Mouse (Mus musculus): ENCODE results near the gene Ascl1. TPM values are rescaled to one million over a fixed set of nuclear protein-coding genes. Genes with fewer than 3 reads are reported as not detected.

Ascl1 gene
- polyA plus RNA-seq, 1 experiment from 2014 or later, result 2.4 TPM

GRCm38 (mm10) chr10:87477895-87478294 lies 15.6 kb downstream of the Ascl1 start:
- 57% methylated on average over 5 of the region's 5 CpGs for WGBS
- H3K4me1 ChIP-seq, result no peaks in the 10 kb centered on the region
- H3K9me3 ChIP-seq, result no peaks in the 10 kb centered on the region
- no peak overlapping the region for H3K4me3 ChIP-seq
- H3K27ac ChIP-seq, result no peak overlapping the region
- no peak overlapping the region for H3K9ac ChIP-seq
- no peak overlapping the region for H3K4me2 ChIP-seq
- ATAC-seq (ENCODE audit: borderline replicate concordance, extremely low read depth, low FRiP score, low TSS enrichment), result no peak
- no peaks in the 10 kb centered on the region for H3K36me3 ChIP-seq
- peaks cover 4% of the 10 kb centered on the region; the same call in 1 of the 2 replicates for H3K27me3 ChIP-seq

DNA sequence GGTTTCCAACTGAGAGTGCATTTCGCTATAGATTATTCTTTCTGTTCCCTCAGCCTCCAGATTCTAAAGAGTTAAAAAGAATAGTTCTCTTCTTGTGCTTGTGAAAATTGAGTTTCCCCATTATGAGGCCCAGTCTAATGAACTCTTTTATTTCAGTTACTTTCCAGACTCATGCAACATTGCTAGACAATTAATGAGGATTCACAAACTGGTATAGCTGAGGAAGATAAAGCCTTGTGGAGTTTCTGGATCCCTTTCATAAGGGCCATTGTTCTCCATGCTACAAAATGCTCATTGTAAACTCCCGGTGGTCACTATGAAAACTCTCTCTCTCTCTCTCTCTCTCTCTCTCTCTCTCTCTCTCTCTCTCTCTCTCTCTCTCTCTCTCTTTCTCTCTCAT lies 18.5 kb downstream of the Ascl1 start:
- 78% methylated on average over 2 of the region's 2 CpGs for WGBS
- Histone ChIP-seq H3K9ac (no peak overlapping the region), H3K9me3 (no peaks in the 10 kb centered on the region), H3K4me3 (no peak overlapping the region), H3K4me2 (no peak overlapping the region), H3K27ac (no peak overlapping the region), H3K27me3 (no peaks in the 10 kb centered on the region), H3K36me3 (no peaks in the 10 kb centered on the region), H3K4me1 (no peaks in the 10 kb centered on the region)
- ATAC-seq (ENCODE audit: borderline replicate concordance, extremely low read depth, low FRiP score, low TSS enrichment), result no peak

- no peak for ATAC-seq (ENCODE audit: borderline replicate concordance, extremely low read depth, low FRiP score, low TSS enrichment)
- 60% methylated on average over 10 of the region's 10 CpGs for WGBS
- Histone ChIP-seq H3K9me3 (no peaks in the 10 kb centered on the region), H3K4me2 (no peak overlapping the region), H3K27ac (no peak overlapping the region), H3K4me3 (no peak overlapping the region), H3K4me1 (no peaks in the 10 kb centered on the region), H3K36me3 (no peaks in the 10 kb centered on the region), H3K27me3 (no peaks in the 10 kb centered on the region), H3K9ac (no peak overlapping the region)
Measured at GRCm38 (mm10) chr10:87473475-87474131, 19.9 kb downstream of the Ascl1 start.

DNA sequence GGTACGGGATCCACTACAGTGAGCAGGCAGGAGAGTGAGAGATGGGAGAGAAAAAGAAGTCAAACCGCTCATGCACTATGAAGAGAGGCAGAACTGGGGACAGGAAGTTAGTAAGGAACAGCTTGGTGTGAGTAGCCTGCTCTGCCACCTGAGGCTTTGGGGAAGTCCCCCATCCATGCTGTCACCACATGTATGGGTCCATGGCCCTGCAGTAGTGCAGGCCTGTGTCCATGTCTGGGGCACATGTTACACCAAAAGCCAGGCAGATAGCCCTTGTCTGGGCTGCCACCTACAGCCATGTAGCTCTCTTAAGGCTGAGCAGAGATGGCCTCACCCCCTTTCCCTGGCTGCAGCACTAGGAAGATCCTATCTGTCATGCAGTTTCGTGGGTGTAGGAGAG lies 42.7 kb downstream of the Ascl1 start:
- 86% methylated on average over 3 of the region's 3 CpGs for WGBS
- H3K36me3 ChIP-seq, result no peaks in the 10 kb centered on the region
- no peak overlapping the region for H3K4me3 ChIP-seq
- no peak overlapping the region for H3K27ac ChIP-seq
- H3K27me3 ChIP-seq, result no peaks in the 10 kb centered on the region
- H3K9me3 ChIP-seq, result no peaks in the 10 kb centered on the region
- H3K9ac ChIP-seq, result no peak overlapping the region
- ATAC-seq (ENCODE audit: borderline replicate concordance, extremely low read depth, low FRiP score, low TSS enrichment), result no peak
- H3K4me2 ChIP-seq, result no peak overlapping the region
- H3K4me1 ChIP-seq, result no peaks in the 10 kb centered on the region

DNA sequence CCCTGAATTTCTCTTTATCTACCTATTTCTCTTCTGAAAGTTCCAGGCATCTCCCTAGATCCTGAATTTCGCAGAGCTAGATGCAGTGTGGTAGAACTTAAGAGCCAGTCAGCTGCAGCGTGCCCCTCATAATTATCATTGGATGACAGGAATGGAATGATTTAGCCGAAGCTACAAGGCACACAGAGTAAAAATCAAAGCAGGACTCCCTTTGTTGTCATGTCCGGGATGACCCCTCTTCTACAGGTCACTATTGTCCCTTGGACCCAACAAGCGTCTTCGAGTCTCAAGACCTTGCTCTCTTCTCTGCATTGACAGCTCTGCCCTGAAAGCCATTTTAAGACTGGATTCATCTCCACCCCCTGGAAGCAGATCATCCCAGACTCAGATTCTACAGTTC lies 44.1 kb downstream of the Ascl1 start:
- Histone ChIP-seq H3K36me3 (no peaks in the 10 kb centered on the region), H3K9ac (no peak overlapping the region), H3K27ac (no peak overlapping the region), H3K27me3 (no peaks in the 10 kb centered on the region), H3K4me2 (no peak overlapping the region), H3K4me1 (no peaks in the 10 kb centered on the region), H3K4me3 (no peak overlapping the region), H3K9me3 (no peaks in the 10 kb centered on the region)
- 81% methylated on average over 6 of the region's 6 CpGs for WGBS
- ATAC-seq (ENCODE audit: borderline replicate concordance, extremely low read depth, low FRiP score, low TSS enrichment), result no peak

DNA sequence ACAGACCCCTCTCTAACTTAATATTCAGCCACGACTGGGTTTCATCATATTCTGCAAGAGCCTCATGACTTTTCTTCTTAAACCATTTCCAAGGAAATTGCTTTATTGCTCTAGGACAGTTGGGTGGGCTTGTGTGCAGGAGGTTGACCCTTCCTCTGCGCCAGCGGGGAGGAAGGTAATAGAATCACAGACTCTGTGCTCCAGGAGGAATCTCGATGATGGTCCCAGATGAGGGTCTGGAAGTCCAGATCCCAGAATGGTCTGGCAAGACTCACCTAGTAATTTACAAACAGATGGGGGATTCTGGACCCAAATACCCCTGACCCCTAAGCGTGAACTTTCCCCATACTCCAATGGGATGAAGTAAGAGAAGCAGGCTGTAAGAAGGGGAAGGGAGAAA lies 45.2 kb downstream of the Ascl1 start:
- 70% methylated on average over 5 of the region's 5 CpGs for WGBS
- Histone ChIP-seq H3K4me2 (no peak overlapping the region), H3K4me1 (no peaks in the 10 kb centered on the region), H3K9ac (no peak overlapping the region), H3K27me3 (no peaks in the 10 kb centered on the region), H3K27ac (no peak overlapping the region), H3K9me3 (no peaks in the 10 kb centered on the region), H3K36me3 (no peaks in the 10 kb centered on the region), H3K4me3 (no peak overlapping the region)
- no peak for ATAC-seq (ENCODE audit: borderline replicate concordance, extremely low read depth, low FRiP score, low TSS enrichment)

DNA sequence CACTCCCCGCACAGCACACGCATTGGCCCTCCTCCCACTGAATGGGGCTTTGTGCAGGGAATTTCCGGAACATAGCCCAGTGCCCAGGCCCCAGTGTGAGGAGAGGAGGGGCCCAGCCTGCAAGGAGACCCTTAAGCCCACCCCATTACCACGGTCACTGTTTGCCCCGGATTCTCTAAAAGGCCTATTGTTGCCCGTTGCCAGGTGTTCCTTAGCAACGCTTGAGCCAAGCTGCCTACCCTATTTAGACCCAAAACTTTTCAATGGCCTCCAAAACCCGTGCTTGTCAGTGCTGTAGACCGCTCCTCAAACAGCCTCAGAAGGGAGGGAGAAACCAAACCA lies 45.7 kb downstream of the Ascl1 start:
- H3K4me3 ChIP-seq, result no peak overlapping the region
- no peaks in the 10 kb centered on the region for H3K27me3 ChIP-seq
- H3K9me3 ChIP-seq, result no peaks in the 10 kb centered on the region
- no peaks in the 10 kb centered on the region for H3K36me3 ChIP-seq
- H3K9ac ChIP-seq, result no peak overlapping the region
- no peaks in the 10 kb centered on the region for H3K4me1 ChIP-seq
- 3% methylated on average over 9 of the region's 9 CpGs for WGBS
- H3K4me2 ChIP-seq, result peak overlapping the region; percentile 24; the same call in 1 of the 2 replicates
- ATAC-seq (ENCODE audit: borderline replicate concordance, extremely low read depth, low FRiP score, low TSS enrichment), result no peak
- no peak overlapping the region for H3K27ac ChIP-seq

DNA sequence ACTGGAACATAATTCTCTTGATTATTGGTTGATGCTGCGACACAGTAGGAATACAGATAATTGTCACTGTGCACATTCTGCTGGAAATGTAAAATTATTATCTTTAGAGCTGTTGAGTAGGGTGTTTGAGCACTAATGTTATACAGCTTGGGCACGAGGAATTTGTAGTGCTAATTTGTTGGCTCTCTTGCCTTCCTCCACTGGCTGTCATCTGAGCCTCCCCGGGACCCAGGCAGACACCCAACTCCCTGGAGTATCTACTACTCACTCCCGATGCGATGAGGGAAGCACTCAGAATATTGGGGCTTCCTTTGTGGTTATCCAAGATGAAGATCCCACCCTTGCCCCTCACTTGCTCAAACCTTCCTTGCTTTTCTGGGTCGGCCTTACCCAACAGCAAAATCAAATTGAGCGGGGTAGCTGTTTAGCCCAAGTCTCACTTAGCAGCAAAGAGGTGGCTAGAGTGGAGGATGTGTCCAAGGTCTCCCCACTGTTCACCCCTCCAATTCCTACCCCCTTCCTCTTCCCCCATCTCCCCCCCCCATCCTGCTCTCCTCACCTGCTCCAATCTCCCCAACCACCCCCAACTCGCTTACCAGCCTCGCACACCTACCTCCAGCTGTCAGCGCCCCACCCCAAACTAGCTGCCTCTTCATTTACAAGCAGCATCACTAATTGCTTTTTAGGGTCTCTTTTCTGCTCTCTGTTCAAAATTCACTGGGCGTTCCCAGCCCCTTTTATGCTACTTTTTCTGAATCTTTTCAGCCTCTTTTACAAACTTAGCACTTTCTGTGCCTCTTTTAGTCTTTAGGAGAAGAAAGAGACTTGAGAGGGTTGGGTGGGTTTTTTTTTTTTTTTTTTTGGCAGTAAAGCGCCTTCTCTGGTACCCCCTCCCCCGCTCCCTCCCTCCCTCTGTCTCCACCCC lies 46.4 kb downstream of the Ascl1 start:
- ATAC-seq (ENCODE audit: borderline replicate concordance, extremely low read depth, low FRiP score, low TSS enrichment), result no peak
- Histone ChIP-seq H3K27me3 (no peaks in the 10 kb centered on the region), H3K4me3 (no peak overlapping the region), H3K27ac (no peak overlapping the region), H3K9ac (no peak overlapping the region), H3K4me1 (no peaks in the 10 kb centered on the region), H3K36me3 (no peaks in the 10 kb centered on the region), H3K9me3 (no peaks in the 10 kb centered on the region), H3K4me2 (peak overlapping the region; percentile 24; the same call in 1 of the 2 replicates)
- WGBS, result 31% methylated on average over 13 of the region's 13 CpGs

DNA sequence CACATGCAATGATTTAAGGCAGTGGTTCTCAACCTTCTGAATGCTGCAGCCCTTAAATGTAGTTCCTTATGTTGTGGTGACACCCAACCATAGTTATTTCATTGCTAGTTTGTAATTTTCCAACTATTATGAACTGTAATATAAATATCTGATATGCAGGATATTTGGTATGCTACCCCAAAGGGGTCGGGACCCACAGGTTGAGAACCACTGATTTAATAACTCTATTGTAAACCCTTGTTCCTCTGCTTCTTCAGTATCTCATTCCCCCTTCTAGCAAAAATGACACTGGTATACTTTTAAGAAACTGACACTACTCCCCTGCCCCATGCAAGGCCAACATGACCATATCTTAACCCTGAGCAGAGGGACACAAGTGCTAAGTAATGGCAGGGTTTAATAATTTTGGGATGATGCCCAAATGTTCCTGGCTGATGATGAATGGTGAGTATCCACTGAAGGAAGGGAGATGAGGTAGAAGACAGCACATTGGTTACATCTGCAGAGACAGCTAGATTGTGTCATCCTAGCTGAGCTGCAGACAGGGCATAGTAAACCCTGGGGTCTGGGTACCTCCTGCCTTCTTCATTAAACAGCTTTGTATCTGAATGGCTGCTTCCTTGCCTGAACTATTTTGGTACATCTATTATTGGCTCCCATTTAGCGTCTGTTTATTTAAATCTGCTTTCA lies 47.2 kb downstream of the Ascl1 start:
- no peak for ATAC-seq (ENCODE audit: borderline replicate concordance, extremely low read depth, low FRiP score, low TSS enrichment)
- no peaks in the 10 kb centered on the region for H3K9me3 ChIP-seq
- 61% methylated on average over 2 of the region's 2 CpGs for WGBS
- H3K27ac ChIP-seq, result no peak overlapping the region
- H3K27me3 ChIP-seq, result no peaks in the 10 kb centered on the region
- H3K4me2 ChIP-seq, result no peak overlapping the region
- H3K4me3 ChIP-seq, result no peak overlapping the region
- H3K36me3 ChIP-seq, result no peaks in the 10 kb centered on the region
- H3K4me1 ChIP-seq, result no peaks in the 10 kb centered on the region
- H3K9ac ChIP-seq, result no peak overlapping the region

Other genes starting within 250 kb of the Ascl1 start
- 0.19 and 0.34 TPM in 2 replicates for gene Pah, start 28.1 kb upstream of the Ascl1 start, polyA plus RNA-seq (2015; fragmentation: Nextera tagmentation; extraction: Ambion mirVana)

Data from lung, embryonic 15.5 days (tissue).